Mouse (Mus musculus): ENCODE measurements around the gene Deaf1.

- TF ChIP-seq POLR2A (IDR thresholded peaks at IDR 0.05; ENCODE audit: low read depth, low read length) (no peak), NELFE (IDR thresholded peaks at IDR 0.05; ENCODE audit: low read depth, low read length) (no peak), CTCF (conservative IDR thresholded peaks at IDR 0.05 in 1 of 2, IDR thresholded peaks at IDR 0.05 in 1 of 2; ENCODE audit: low read depth in 2 of 2, low read length in 2 of 2) (no peak), ETS1 (conservative IDR thresholded peaks at IDR 0.05; ENCODE audit: low read depth, low read length) (no peak), EP300 (IDR thresholded peaks at IDR 0.05; ENCODE audit: low read length) (no peak), TCF12 (IDR thresholded peaks at IDR 0.05; ENCODE audit: low read depth, low read length) (no peak), USF1 (IDR thresholded peaks at IDR 0.05; ENCODE audit: low read depth, low read length) (no peak), PAX5 (IDR thresholded peaks at IDR 0.05; ENCODE audit: low read length) (no peak)
Observed at GRCm38 (mm10) chr7:141335682-141336081, 8.2 kb upstream of the Deaf1 start.

All from CH12.LX (cell line).